Comparison of ENCODE assay signal across 8 mouse cellular contexts in the genomic region with DNA sequence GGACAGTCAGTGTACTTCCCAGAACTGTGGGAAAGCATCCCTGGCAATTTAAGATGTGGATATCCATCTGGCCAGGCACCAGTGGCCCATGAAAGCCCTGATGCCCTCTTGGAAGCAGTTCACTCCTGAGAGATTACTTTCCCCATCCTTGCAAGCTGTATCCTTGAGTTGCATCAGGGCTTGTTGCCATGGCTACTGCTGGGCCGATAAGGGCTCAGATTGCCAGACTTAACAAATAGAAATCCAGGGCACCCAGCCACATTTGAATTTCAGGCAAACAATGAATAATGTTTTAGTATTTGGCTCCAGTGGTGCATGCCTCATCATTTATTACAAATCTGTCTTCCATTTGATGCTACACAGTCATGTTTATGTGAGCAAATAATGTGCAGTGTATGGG.
DNase-seq lines count a peak whose midpoint lies in the region; ATAC-seq and TF ChIP-seq lines count a peak whose summit lies in the region.

No protein-coding gene starts in this region.

- H3K27me3 ChIP-seq in hindbrain, postnatal 0 days (ENCODE audit: insufficient read depth, low read length), result no peaks in the 10 kb centered on the region
- H3K27me3 ChIP-seq in midbrain, embryonic 16.5 days (ENCODE audit: control insufficient read depth, insufficient read depth, low read depth, low read length), result no peaks in the 10 kb centered on the region
- H3K27me3 ChIP-seq in intestine, postnatal 0 days (replicated peaks; ENCODE audit: control insufficient read depth, insufficient read depth, low read length), result no peaks in the 10 kb centered on the region

- H3K36me3 ChIP-seq in hindbrain, postnatal 0 days (ENCODE audit: insufficient read depth, low read length), result no peaks in the 10 kb centered on the region
- H3K36me3 ChIP-seq in midbrain, embryonic 16.5 days (ENCODE audit: control insufficient read depth, insufficient read depth, low read length), result no peaks in the 10 kb centered on the region
- H3K36me3 ChIP-seq in intestine, postnatal 0 days (ENCODE audit: control insufficient read depth, insufficient read depth), result no peaks in the 10 kb centered on the region

- H3K9ac ChIP-seq in hindbrain, postnatal 0 days (replicated peaks; ENCODE audit: low read length), result no peak overlapping the region
- H3K9ac ChIP-seq in midbrain, embryonic 16.5 days (ENCODE audit: low read depth, low read length), result no peak overlapping the region
- H3K9ac ChIP-seq in intestine, postnatal 0 days (ENCODE audit: low read depth, low read length), result no peak overlapping the region

- WGBS in hindbrain, postnatal 0 days, result 13% methylated on average over 1 of the region's 1 CpGs
- WGBS in midbrain, embryonic 16.5 days, result 16% methylated on average over 1 of the region's 1 CpGs
- 33% methylated on average over 1 of the region's 1 CpGs for WGBS in intestine, postnatal 0 days

- H3K27ac ChIP-seq in hindbrain, postnatal 0 days, result 0 out of 2 replicates have a peak overlapping the region, but pooled peaks have one; percentile 27
- H3K27ac ChIP-seq in midbrain, embryonic 16.5 days (ENCODE audit: low read length), result peak overlapping the region; percentile 63
- H3K27ac ChIP-seq in intestine, postnatal 0 days (ENCODE audit: low read depth, low read length), result no peak overlapping the region

- no peak overlapping the region for H3K4me3 ChIP-seq in hindbrain, postnatal 0 days (ENCODE audit: low read length)
- H3K4me3 ChIP-seq in midbrain, embryonic 16.5 days (ENCODE audit: low read depth, low read length), result no peak overlapping the region
- H3K4me3 ChIP-seq in intestine, postnatal 0 days (ENCODE audit: low read depth, low read length), result no peak overlapping the region

- no peaks in the 10 kb centered on the region for H3K9me3 ChIP-seq in hindbrain, postnatal 0 days (ENCODE audit: low read length)
- no peaks in the 10 kb centered on the region for H3K9me3 ChIP-seq in midbrain, embryonic 16.5 days (replicated peaks; ENCODE audit: control insufficient read depth, low read length, poor library complexity, severe bottlenecking)
- no peaks in the 10 kb centered on the region for H3K9me3 ChIP-seq in intestine, postnatal 0 days (ENCODE audit: control insufficient read depth)

- no peak for TF ChIP-seq CTCF in hindbrain, postnatal 0 days (IDR thresholded peaks at IDR 0.05; ENCODE audit: low read depth)
- TF ChIP-seq CTCF in intestine, postnatal 0 days (IDR thresholded peaks at IDR 0.05; ENCODE audit: low read depth), result no peak

- peak; percentile 16 for DNase-seq in gastrocnemius, adult 18-20 months (ENCODE audit: low spot score)
- DNase-seq in gastrocnemius, adult 8-10 months (ENCODE audit: low spot score in 2 of 2), result no peak
- peak; percentile 41 for DNase-seq in ovary, postnatal 36 days (ENCODE audit: low spot score)
- no peak for DNase-seq in ovary, postnatal 10 days (ENCODE audit: low spot score)
- peak; percentile 72 for DNase-seq in hindbrain, postnatal 0 days (ENCODE audit: low spot score)

- H3K4me2 ChIP-seq in hindbrain, postnatal 0 days (ENCODE audit: low read depth, low read length), result no peak overlapping the region
- peak overlapping the region; percentile 13; the same call in 1 of the 2 replicates for H3K4me2 ChIP-seq in midbrain, embryonic 16.5 days (ENCODE audit: low read length)
- no peak overlapping the region for H3K4me2 ChIP-seq in intestine, postnatal 0 days (replicated peaks; ENCODE audit: low read depth)

- H3K4me1 ChIP-seq in hindbrain, postnatal 0 days (ENCODE audit: insufficient read depth, low read length), result peaks cover 7% of the 10 kb centered on the region
- peaks cover 16% of the 10 kb centered on the region for H3K4me1 ChIP-seq in midbrain, embryonic 16.5 days (ENCODE audit: control insufficient read depth, insufficient read depth, low read length)
- no peaks in the 10 kb centered on the region for H3K4me1 ChIP-seq in intestine, postnatal 0 days (replicated peaks; ENCODE audit: control insufficient read depth, insufficient read depth, low read length)

- ATAC-seq in hindbrain, postnatal 0 days, result peak; percentile 71
- ATAC-seq in midbrain, embryonic 16.5 days, result peak; percentile 86
- ATAC-seq in megakaryocyte, adult 5-6 weeks (ENCODE audit: poor library complexity, severe bottlenecking), result no peak
- no peak for ATAC-seq in intestine, postnatal 0 days

Comparison
In these comparisons a context has a peak if more than half of its experiments do, and no peak if none do; other contexts are left out.
1. DNase-seq: peak in gastrocnemius, adult 18-20 months (single experiment), ovary, postnatal 36 days (single experiment) and hindbrain, postnatal 0 days (single experiment); none in gastrocnemius, adult 8-10 months (0 of 2) and ovary, postnatal 10 days (single experiment).
2. ATAC-seq: peak in hindbrain, postnatal 0 days (single experiment) and midbrain, embryonic 16.5 days (single experiment); none in megakaryocyte, adult 5-6 weeks (single experiment) and intestine, postnatal 0 days (single experiment).